Mouse (Mus musculus) ES-Bruce4 (cell line): ENCODE data around the gene Itgb8. TPM values are rescaled to one million over a fixed set of nuclear protein-coding genes. Genes with fewer than 3 reads are reported as not detected.

Source experiments
- H3K27ac ChIP-seq: 2 replicates; pipeline ENCODE4 v1.5.1; 2012; ENCODE audit warnings: low read length, inconsistent platforms; ENCODE audit not compliant: insufficient read depth
- H3K27me3 ChIP-seq: 2 replicates; pipeline ENCODE4 v1.6.1; 2012; ENCODE audit warnings: mild to moderate bottlenecking, low read length, inconsistent platforms; ENCODE audit not compliant: control insufficient read depth, poor library complexity, insufficient read depth, severe bottlenecking
- H3K36me3 ChIP-seq: 2 replicates; pipeline ENCODE4 v1.6.1; 2012; ENCODE audit warnings: inconsistent platforms, mild to moderate bottlenecking, low read length, moderate library complexity; ENCODE audit not compliant: control insufficient read depth, poor library complexity, insufficient read depth, severe bottlenecking
- H3K4me1 ChIP-seq: one replicate; pipeline ENCODE4 v1.8.1; 2011; ENCODE audit warnings: low read length; ENCODE audit not compliant: control insufficient read depth, insufficient read depth
- H3K4me3 ChIP-seq: 2 replicates; pipeline ENCODE4 v1.5.1; 2011; ENCODE audit warnings: low read depth, mild to moderate bottlenecking, low read length
- H3K9ac ChIP-seq: 2 replicates; pipeline ENCODE4 v1.6.1; 2012; ENCODE audit warnings: low read depth, mild to moderate bottlenecking, inconsistent platforms; ENCODE audit not compliant: poor library complexity, severe bottlenecking
- H3K9me3 ChIP-seq: replicated peaks from 2 replicates; pipeline ENCODE4 v1.6.1; 2012; ENCODE audit warnings: mild to moderate bottlenecking, low read length, inconsistent platforms; ENCODE audit not compliant: control insufficient read depth, poor library complexity, insufficient read depth, severe bottlenecking
- CTCF ChIP-seq: IDR thresholded peaks from one replicate; pipeline ENCODE4 v1.8.1; 2011; ENCODE audit warnings: low read depth, low read length
- EP300 ChIP-seq: IDR thresholded peaks from 2 replicates; pipeline ENCODE4 v1.6.1; 2011; ENCODE audit warnings: low read depth, low read length; ENCODE audit not compliant: insufficient read depth
- POLR2A ChIP-seq: IDR thresholded peaks from one replicate; pipeline ENCODE4 v1.8.1; 2011; ENCODE audit warnings: low read length; ENCODE audit not compliant: insufficient read depth
- polyA plus RNA-seq: library from polyadenylated mRNA; stranded (reverse); fragments of >200 nt; gene quantifications from 2 replicates; pipeline ENCODE4 v1.2.4, GENCODE M21; 2011; ENCODE audit warnings: low read depth; ENCODE audit not compliant: missing spikeins, insufficient read depth, insufficient read length

Gene Itgb8
- polyA plus RNA-seq, 1 experiment: 1.2 TPM

- H3K36me3 ChIP-seq: no peaks in the 10 kb centered on the region
- no peak overlapping the region for H3K9ac ChIP-seq
- H3K27ac ChIP-seq: no peak overlapping the region
- no peaks in the 10 kb centered on the region for H3K27me3 ChIP-seq
- TF ChIP-seq POLR2A (no peak), EP300 (no peak), CTCF (no peak)
- H3K9me3 ChIP-seq: no peaks in the 10 kb centered on the region
- H3K4me3 ChIP-seq: no peak overlapping the region
- no peaks in the 10 kb centered on the region for H3K4me1 ChIP-seq
Measured at GRCm38 (mm10) chr12:119182215-119182924, 56.2 kb downstream of the Itgb8 start.

DNA sequence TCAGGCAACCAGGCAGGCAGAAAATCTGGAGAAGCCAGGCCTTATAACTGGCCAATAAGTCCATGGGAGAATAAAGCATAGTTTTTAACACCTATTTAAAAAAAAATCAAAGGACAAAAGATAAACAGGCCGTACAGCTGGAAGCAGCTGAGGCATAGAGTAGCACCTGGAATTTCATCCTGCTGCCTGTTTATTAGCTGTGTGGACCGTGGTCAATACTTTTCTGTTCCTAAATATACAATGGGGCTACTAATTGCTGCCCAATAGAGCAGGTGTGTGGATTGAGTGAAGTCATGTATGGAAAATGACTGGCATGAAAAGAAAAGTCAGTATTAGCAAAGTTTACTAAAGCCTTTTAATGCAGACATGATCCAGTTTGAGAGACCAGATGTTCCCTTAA lies 62.6 kb downstream of the Itgb8 start:
- Histone ChIP-seq H3K36me3 (no peaks in the 10 kb centered on the region), H3K9me3 (no peaks in the 10 kb centered on the region), H3K4me1 (no peaks in the 10 kb centered on the region), H3K27ac (no peak overlapping the region), H3K4me3 (no peak overlapping the region), H3K27me3 (no peaks in the 10 kb centered on the region; the same call in 1 of the 2 replicates), H3K9ac (no peak overlapping the region)
- no peak for TF ChIP-seq EP300
- TF ChIP-seq POLR2A: no peak
- no peak for TF ChIP-seq CTCF

DNA sequence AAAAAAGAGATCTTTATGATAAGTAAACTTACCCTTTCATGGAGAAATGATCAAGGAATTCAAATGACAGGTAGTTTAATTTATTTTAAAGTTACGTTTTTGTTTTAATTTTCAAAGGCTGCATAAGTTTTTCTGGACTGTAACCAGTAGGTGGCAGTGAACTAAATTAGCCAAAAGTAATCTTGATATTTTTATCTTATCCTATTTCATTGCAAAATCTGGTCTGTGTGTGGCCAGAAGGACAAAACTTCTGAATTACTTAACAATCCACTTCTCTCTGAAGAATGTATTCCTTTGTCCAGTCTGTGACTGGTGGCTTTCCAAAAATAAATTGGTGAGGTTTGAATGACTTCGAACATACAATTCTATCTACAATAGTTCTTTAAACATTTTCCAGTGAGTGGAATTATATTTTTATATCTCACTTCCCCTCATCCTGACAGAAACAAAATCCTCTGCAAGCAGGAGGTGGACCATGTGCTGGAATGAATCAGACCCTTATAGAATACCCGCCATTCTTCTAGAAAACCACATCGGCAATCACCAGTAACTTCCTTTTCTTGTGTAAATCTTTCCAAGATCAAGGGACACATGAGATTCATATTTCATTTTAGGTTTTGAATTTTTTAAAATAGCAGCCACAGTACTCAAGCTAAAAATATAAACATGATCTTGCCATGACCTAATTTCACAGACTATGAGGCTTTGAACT lies 68.6 kb downstream of the Itgb8 start:
- Histone ChIP-seq H3K9me3 (no peaks in the 10 kb centered on the region), H3K9ac (no peak overlapping the region), H3K27ac (no peak overlapping the region), H3K4me1 (no peaks in the 10 kb centered on the region), H3K4me3 (no peak overlapping the region), H3K36me3 (no peaks in the 10 kb centered on the region), H3K27me3 (no peaks in the 10 kb centered on the region)
- TF ChIP-seq POLR2A (no peak), EP300 (no peak)

DNA sequence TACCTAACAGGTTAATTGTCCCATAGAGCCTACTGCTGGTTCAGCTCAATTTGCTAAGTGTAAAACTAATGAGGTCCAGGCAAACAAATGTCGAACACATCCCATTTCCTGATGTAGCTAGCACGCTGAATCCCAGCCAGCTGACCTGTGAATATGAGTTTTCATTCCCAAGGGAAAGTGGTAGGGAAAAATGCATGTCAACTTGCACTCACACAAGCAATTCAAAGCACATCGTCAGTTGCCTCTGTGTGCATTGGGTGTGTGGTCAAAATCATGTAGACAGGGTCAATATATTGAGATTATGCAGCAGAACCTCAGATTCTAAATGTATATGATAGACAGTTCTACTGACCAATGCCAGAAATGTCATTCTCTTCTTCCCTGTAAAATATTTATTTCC lies 69.5 kb downstream of the Itgb8 start:
- no peak overlapping the region for H3K9ac ChIP-seq
- H3K4me3 ChIP-seq: no peak overlapping the region
- H3K4me1 ChIP-seq: no peaks in the 10 kb centered on the region
- H3K9me3 ChIP-seq: no peaks in the 10 kb centered on the region
- H3K27me3 ChIP-seq: no peaks in the 10 kb centered on the region
- no peak overlapping the region for H3K27ac ChIP-seq
- no peaks in the 10 kb centered on the region for H3K36me3 ChIP-seq
- TF ChIP-seq POLR2A (no peak), EP300 (no peak), CTCF (no peak)

DNA sequence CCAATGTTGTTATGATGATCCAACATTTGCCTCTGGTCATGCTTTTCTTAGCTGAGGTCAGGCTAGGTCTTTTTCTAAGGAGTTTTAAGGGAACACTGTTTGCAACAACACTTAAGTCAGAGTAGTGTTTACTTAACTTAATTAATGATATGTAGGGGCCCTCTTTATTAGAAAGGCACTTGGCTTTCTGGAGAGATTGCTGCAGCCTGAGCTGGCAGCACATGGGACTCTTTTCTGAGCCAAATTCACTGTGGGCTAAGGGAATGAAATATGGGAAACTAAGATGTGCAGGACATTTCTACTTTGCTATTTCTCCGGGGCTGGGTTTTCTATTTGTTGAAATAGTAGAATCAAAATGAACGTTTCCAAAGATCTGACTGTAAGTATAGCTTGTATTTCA lies 73.5 kb downstream of the Itgb8 start:
- H3K9me3 ChIP-seq: no peaks in the 10 kb centered on the region
- no peaks in the 10 kb centered on the region for H3K4me1 ChIP-seq
- TF ChIP-seq EP300 (no peak), POLR2A (no peak)
- no peak overlapping the region for H3K9ac ChIP-seq
- H3K27me3 ChIP-seq: no peaks in the 10 kb centered on the region
- no peak overlapping the region for H3K4me3 ChIP-seq
- no peaks in the 10 kb centered on the region for H3K36me3 ChIP-seq
- no peak overlapping the region for H3K27ac ChIP-seq

DNA sequence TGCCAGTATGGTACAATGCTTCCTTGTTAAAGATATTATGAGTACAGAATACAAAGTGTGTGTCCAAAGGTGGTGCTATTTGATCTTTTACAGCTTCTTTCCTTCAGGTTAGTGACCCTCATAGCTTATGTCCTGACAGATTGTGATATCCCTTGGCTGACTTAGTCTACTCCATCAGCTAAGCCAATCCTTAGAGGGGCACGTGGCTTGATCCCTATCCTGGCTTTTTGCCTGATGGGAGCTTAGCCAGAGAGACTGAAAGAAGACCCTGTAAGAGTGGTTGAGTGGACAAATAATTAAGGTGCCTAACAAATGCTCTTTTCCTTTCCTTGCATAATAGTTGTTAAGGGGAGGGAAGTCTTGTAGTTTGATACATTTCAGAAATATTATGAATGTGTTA lies 73.9 kb downstream of the Itgb8 start:
- H3K9me3 ChIP-seq: no peaks in the 10 kb centered on the region
- H3K27me3 ChIP-seq: no peaks in the 10 kb centered on the region
- H3K27ac ChIP-seq: no peak overlapping the region
- H3K4me1 ChIP-seq: no peaks in the 10 kb centered on the region
- H3K4me3 ChIP-seq: no peak overlapping the region
- TF ChIP-seq POLR2A (no peak), EP300 (no peak), CTCF (no peak)
- no peaks in the 10 kb centered on the region for H3K36me3 ChIP-seq
- H3K9ac ChIP-seq: no peak overlapping the region
